Mouse (Mus musculus): ENCODE data around the gene Hspa5. TPM values are rescaled to one million over a fixed set of nuclear protein-coding genes. Genes with fewer than 3 reads are reported as not detected.
"Not testable (repeated sequence)": the region's sequence is repeated elsewhere in the genome, so short reads cannot be mapped to it uniquely, and the experiment has no call there.

The Hspa5 gene
- polyA plus RNA-seq, 1 experiment from 2014 or later: 756 TPM

GRCm38 (mm10) chr2:34799357-34800256 lies 27.8 kb downstream of the Hspa5 start, which contains the start of gene Rabepk:
TSS of gene Rabepk (minus strand) at chr2:34799912.
- peak; percentile 75 for ATAC-seq (ENCODE audit: insufficient number of reproducible peaks, insufficient read depth, low FRiP score, low TSS enrichment, low read depth)
- Histone ChIP-seq H3K4me2 (peak within 1 kb of the TSS; percentile 75), H3K36me3 (peaks cover 26% of the 10 kb centered on the region), H3K27ac (peak within 1 kb of the TSS; percentile 84), H3K4me1 (replicated peaks) (peaks cover 23% of the 10 kb centered on the region), H3K27me3 (no peaks in the 10 kb centered on the region), H3K9ac (replicated peaks) (peak within 1 kb of the TSS; percentile 66), H3K4me3 (replicated peaks) (peak within 1 kb of the TSS; percentile 69), H3K9me3 (no peaks in the 10 kb centered on the region)
- 5% methylated on average over 44 of the region's 44 CpGs for WGBS

GRCm38 (mm10) chr2:34800371-34800770 lies 28.6 kb downstream of the Hspa5 start:
- Histone ChIP-seq H3K9ac (replicated peaks) (no peak overlapping the region), H3K27ac (no peak overlapping the region)
- WGBS: 81% methylated on average over 7 of the region's 7 CpGs

GRCm38 (mm10) chr2:34801516-34802482 lies 30.0 kb downstream of the Hspa5 start:
- Histone ChIP-seq H3K36me3 (peaks cover 28% of the 10 kb centered on the region), H3K27ac (peak overlapping the region; percentile 90), H3K4me3 (replicated peaks) (peak overlapping the region; percentile 68), H3K4me1 (replicated peaks) (peaks cover 23% of the 10 kb centered on the region), H3K9me3 (no peaks in the 10 kb centered on the region), H3K27me3 (no peaks in the 10 kb centered on the region), H3K4me2 (peak overlapping the region; percentile 50), H3K9ac (replicated peaks) (peak overlapping the region; percentile 75)
- peak; percentile 92 for ATAC-seq (ENCODE audit: insufficient number of reproducible peaks, insufficient read depth, low FRiP score, low TSS enrichment, low read depth)
- 6% methylated on average over 39 of the region's 39 CpGs for WGBS

More at GRCm38 (mm10) chr2:34800371-34800770, 28.6 kb downstream of the Hspa5 start:
- no peak for ATAC-seq (ENCODE audit: insufficient number of reproducible peaks, insufficient read depth, low FRiP score, low TSS enrichment, low read depth)
- peaks cover 23% of the 10 kb centered on the region for H3K4me1 ChIP-seq (replicated peaks)
- H3K36me3 ChIP-seq: peaks cover 24% of the 10 kb centered on the region
- H3K27me3 ChIP-seq: no peaks in the 10 kb centered on the region
- H3K4me2 ChIP-seq: peak overlapping the region; percentile 75
- H3K4me3 ChIP-seq (replicated peaks): no peak overlapping the region; the same call in 1 of the 2 replicates
- H3K9me3 ChIP-seq: no peaks in the 10 kb centered on the region

- H3K36me3 ChIP-seq: peaks cover 33% of the 10 kb centered on the region
- H3K9ac ChIP-seq (replicated peaks): peak overlapping the region; percentile 75
- H3K4me3 ChIP-seq (replicated peaks): peak overlapping the region; percentile 68
- not testable (repeated sequence) for H3K27me3 ChIP-seq, H3K9me3 ChIP-seq
- peak overlapping the region; percentile 78 for H3K4me2 ChIP-seq
- ATAC-seq (ENCODE audit: insufficient number of reproducible peaks, insufficient read depth, low FRiP score, low TSS enrichment, low read depth): peak; percentile 27; the same call in 1 of the 2 replicates
- peaks cover 23% of the 10 kb centered on the region for H3K4me1 ChIP-seq (replicated peaks)
- H3K27ac ChIP-seq: peak overlapping the region; percentile 90
- WGBS: under 1% methylated on average over 29 of the region's 32 CpGs
Measured at GRCm38 (mm10) chr2:34802565-34803245, 30.9 kb downstream of the Hspa5 start.

GRCm38 (mm10) chr2:34803746-34804145 lies 32.0 kb downstream of the Hspa5 start:
- Histone ChIP-seq H3K4me3 (replicated peaks) (peak overlapping the region; percentile 17), H3K27me3 (no peaks in the 10 kb centered on the region), H3K27ac (no peak overlapping the region), H3K36me3 (peaks cover 42% of the 10 kb centered on the region), H3K4me2 (peak overlapping the region; percentile 78), H3K9me3 (no peaks in the 10 kb centered on the region), H3K4me1 (replicated peaks) (peaks cover 17% of the 10 kb centered on the region), H3K9ac (replicated peaks) (peak overlapping the region; percentile 23; the same call in 1 of the 2 replicates)
- no peak for ATAC-seq (ENCODE audit: insufficient number of reproducible peaks, insufficient read depth, low FRiP score, low TSS enrichment, low read depth)
- WGBS: 65% methylated on average over 3 of the region's 3 CpGs

- Histone ChIP-seq H3K27me3 (no peaks in the 10 kb centered on the region), H3K9me3 (no peaks in the 10 kb centered on the region), H3K4me3 (replicated peaks) (no peak overlapping the region), H3K9ac (replicated peaks) (no peak overlapping the region), H3K4me1 (replicated peaks) (peaks cover 13% of the 10 kb centered on the region), H3K27ac (no peak overlapping the region), H3K36me3 (peaks cover 46% of the 10 kb centered on the region), H3K4me2 (peak overlapping the region; percentile 78; the same call in 1 of the 2 replicates)
- no peak for ATAC-seq (ENCODE audit: insufficient number of reproducible peaks, insufficient read depth, low FRiP score, low TSS enrichment, low read depth)
- WGBS: 96% methylated on average over 2 of the region's 2 CpGs
Measured at GRCm38 (mm10) chr2:34804172-34804571, 32.4 kb downstream of the Hspa5 start.

GRCm38 (mm10) chr2:34804815-34805214 lies 33.0 kb downstream of the Hspa5 start:
- H3K27me3 ChIP-seq: no peaks in the 10 kb centered on the region
- peaks cover 52% of the 10 kb centered on the region for H3K36me3 ChIP-seq
- no peak overlapping the region for H3K27ac ChIP-seq
- no peaks in the 10 kb centered on the region for H3K9me3 ChIP-seq
- H3K4me3 ChIP-seq (replicated peaks): no peak overlapping the region
- H3K9ac ChIP-seq (replicated peaks): no peak overlapping the region
- H3K4me2 ChIP-seq: no peak overlapping the region
- 86% methylated on average over 1 of the region's 1 CpGs for WGBS
- no peak for ATAC-seq (ENCODE audit: insufficient number of reproducible peaks, insufficient read depth, low FRiP score, low TSS enrichment, low read depth)
- peaks cover 11% of the 10 kb centered on the region for H3K4me1 ChIP-seq (replicated peaks)

GRCm38 (mm10) chr2:34805364-34805950 lies 33.7 kb downstream of the Hspa5 start:
- Histone ChIP-seq H3K36me3 (peaks cover 58% of the 10 kb centered on the region), H3K9ac (replicated peaks) (no peak overlapping the region)

GRCm38 (mm10) chr2:34808057-34808456 lies 36.3 kb downstream of the Hspa5 start:
- no peaks in the 10 kb centered on the region for H3K9me3 ChIP-seq
- no peak overlapping the region for H3K9ac ChIP-seq (replicated peaks)
- ATAC-seq (ENCODE audit: insufficient number of reproducible peaks, insufficient read depth, low FRiP score, low TSS enrichment, low read depth): no peak
- H3K4me1 ChIP-seq (replicated peaks): peaks cover 11% of the 10 kb centered on the region
- H3K27me3 ChIP-seq: no peaks in the 10 kb centered on the region
- H3K27ac ChIP-seq: no peak overlapping the region
- 80% methylated on average over 2 of the region's 2 CpGs for WGBS
- H3K4me2 ChIP-seq: no peak overlapping the region
- H3K36me3 ChIP-seq: peaks cover 83% of the 10 kb centered on the region
- H3K4me3 ChIP-seq (replicated peaks): no peak overlapping the region

More at GRCm38 (mm10) chr2:34805364-34805950, 33.7 kb downstream of the Hspa5 start:
- no peak overlapping the region for H3K27ac ChIP-seq
- peaks cover 11% of the 10 kb centered on the region for H3K4me1 ChIP-seq (replicated peaks)
- no peak overlapping the region for H3K4me3 ChIP-seq (replicated peaks)
- no peak for ATAC-seq (ENCODE audit: insufficient number of reproducible peaks, insufficient read depth, low FRiP score, low TSS enrichment, low read depth)
- WGBS: 88% methylated on average over 10 of the region's 10 CpGs
- H3K9me3 ChIP-seq: no peaks in the 10 kb centered on the region
- H3K27me3 ChIP-seq: no peaks in the 10 kb centered on the region
- H3K4me2 ChIP-seq: no peak overlapping the region

GRCm38 (mm10) chr2:34809568-34809967 lies 37.8 kb downstream of the Hspa5 start:
- Histone ChIP-seq H3K4me3 (replicated peaks) (no peak overlapping the region), H3K27me3 (no peaks in the 10 kb centered on the region), H3K4me1 (replicated peaks) (no peaks in the 10 kb centered on the region), H3K4me2 (no peak overlapping the region), H3K36me3 (peaks cover 89% of the 10 kb centered on the region), H3K9ac (replicated peaks) (no peak overlapping the region), H3K9me3 (no peaks in the 10 kb centered on the region), H3K27ac (no peak overlapping the region)
- 97% methylated on average over 1 of the region's 1 CpGs for WGBS
- no peak for ATAC-seq (ENCODE audit: insufficient number of reproducible peaks, insufficient read depth, low FRiP score, low TSS enrichment, low read depth)
